Mouse (Mus musculus) CH12.LX (cell line): ENCODE data around the gene Pdgfra.

ENCODE experiments used
- BHLHE40 ChIP-seq: IDR thresholded peaks from 2 replicates; pipeline ENCODE4 v1.6.1; 2011; ENCODE audit warnings: mild to moderate bottlenecking, low read depth, low read length, improper control_type of control experiment
- CTCF ChIP-seq, 2 experiments: IDR thresholded peaks in 1 of 2; conservative IDR thresholded peaks in 1 of 2; 2 replicates each; pipeline ENCODE4 v1.5.1; 2011 to 2012; ENCODE audit warnings: low read depth in 2 of 2, low read length in 2 of 2, improper control_type of control experiment in 1 of 2, inconsistent platforms in 1 of 2, mild to moderate bottlenecking in 1 of 2, moderate library complexity in 1 of 2
- E2F4 ChIP-seq: IDR thresholded peaks from 2 replicates; pipeline ENCODE4 v1.6.1; 2011; ENCODE audit warnings: low read depth, low read length, improper control_type of control experiment; ENCODE audit not compliant: insufficient replicate concordance
- EP300 ChIP-seq: IDR thresholded peaks from 2 replicates; pipeline ENCODE4 v1.6.1; 2011; ENCODE audit warnings: low read length, improper control_type of control experiment
- HCFC1 ChIP-seq: IDR thresholded peaks from 2 replicates; pipeline ENCODE4 v1.6.1; 2012; ENCODE audit warnings: low read depth, mild to moderate bottlenecking, inconsistent platforms, low read length, improper control_type of control experiment
- JUND ChIP-seq: conservative IDR thresholded peaks from 2 replicates; pipeline ENCODE4 v1.6.1; 2011; ENCODE audit warnings: low read depth, low read length, improper control_type of control experiment
- MAX ChIP-seq: IDR thresholded peaks from 2 replicates; pipeline ENCODE4 v1.6.1; 2011; ENCODE audit warnings: low read length, improper control_type of control experiment
- POLR2A ChIP-seq: IDR thresholded peaks from 2 replicates; pipeline ENCODE4 v1.6.1; 2011; ENCODE audit warnings: low read depth, mild to moderate bottlenecking, improper control_type of control experiment, low read length

GRCm38 (mm10) chr5:75200366-75200724 lies 48.3 kb downstream of the Pdgfra start:
- TF ChIP-seq HCFC1 (no peak), MAX (no peak), BHLHE40 (no peak), CTCF (conservative IDR thresholded peaks at IDR 0.05 in 1 of 2, IDR thresholded peaks at IDR 0.05 in 1 of 2; ENCODE audit: low read depth in 2 of 2, low read length in 2 of 2) (no peak), POLR2A (no peak), EP300 (no peak), JUND (no peak), E2F4 (no peak)
